Mouse (Mus musculus): ENCODE measurements around the gene Hist1h3f. TPM values are rescaled to one million over a fixed set of nuclear protein-coding genes. Genes with fewer than 3 reads are reported as not detected.
"Not testable (repeated sequence)": the region's sequence is repeated elsewhere in the genome, so short reads cannot be mapped to it uniquely, and the experiment has no call there.

Gene Hist1h3f
- polyA plus RNA-seq, 1 experiment from 2014 or later: 0.54 TPM

DNA sequence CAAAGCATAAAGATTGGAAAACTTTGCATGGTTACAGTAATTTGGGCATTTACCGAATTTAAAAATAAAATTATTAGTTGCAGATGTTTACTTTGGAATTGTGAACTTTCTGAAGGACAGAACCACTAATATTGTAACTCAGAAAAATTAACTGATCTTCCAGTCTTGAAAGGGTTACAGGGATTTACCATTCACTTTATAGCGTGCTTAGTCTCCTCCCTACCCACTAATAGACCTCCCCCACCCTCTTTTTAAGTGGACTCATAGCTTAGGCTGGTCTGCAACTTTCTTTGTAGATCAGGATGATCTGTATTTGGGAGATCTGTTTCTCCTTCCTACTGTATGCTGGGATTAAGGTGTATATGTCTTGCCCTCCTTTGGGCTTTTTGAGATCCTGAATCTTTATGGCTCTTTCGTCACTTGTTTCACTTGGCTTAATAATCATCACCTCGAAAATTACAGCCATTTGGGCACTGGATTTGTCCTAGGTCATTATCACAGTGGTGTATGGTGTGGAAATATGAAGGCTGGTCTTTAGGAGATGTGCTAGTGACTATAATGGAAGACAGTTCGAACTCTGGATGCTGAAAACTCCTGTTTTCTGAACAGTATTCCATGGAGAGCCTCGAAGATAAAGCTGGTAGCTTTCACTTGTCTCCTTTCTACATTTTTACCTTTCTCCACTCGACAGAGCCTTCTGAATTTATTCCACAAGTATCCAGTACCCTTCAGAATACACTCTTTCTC is 7.6 kb upstream of the Hist1h3f start:
- H3K9me3 ChIP-seq (ENCODE audit: low read length): no peaks in the 10 kb centered on the region
- peak overlapping the region; percentile 70 for H3K9ac ChIP-seq (replicated peaks; ENCODE audit: low read length)
- peak overlapping the region; percentile 72 for H3K4me2 ChIP-seq (replicated peaks; ENCODE audit: low read depth, low read length)
- no peaks in the 10 kb centered on the region for H3K36me3 ChIP-seq (ENCODE audit: insufficient read depth, low read length)
- H3K27ac ChIP-seq (ENCODE audit: low read length): peak overlapping the region; percentile 79
- H3K4me3 ChIP-seq (ENCODE audit: low read length): peak overlapping the region; percentile 61
- ATAC-seq (ENCODE audit: low FRiP score, low TSS enrichment): no peak
- 17% methylated on average over 7 of the region's 7 CpGs for WGBS
- peaks cover 39% of the 10 kb centered on the region for H3K4me1 ChIP-seq (ENCODE audit: insufficient read depth, low read length)
- no peaks in the 10 kb centered on the region for H3K27me3 ChIP-seq (ENCODE audit: insufficient read depth, low read length)

DNA sequence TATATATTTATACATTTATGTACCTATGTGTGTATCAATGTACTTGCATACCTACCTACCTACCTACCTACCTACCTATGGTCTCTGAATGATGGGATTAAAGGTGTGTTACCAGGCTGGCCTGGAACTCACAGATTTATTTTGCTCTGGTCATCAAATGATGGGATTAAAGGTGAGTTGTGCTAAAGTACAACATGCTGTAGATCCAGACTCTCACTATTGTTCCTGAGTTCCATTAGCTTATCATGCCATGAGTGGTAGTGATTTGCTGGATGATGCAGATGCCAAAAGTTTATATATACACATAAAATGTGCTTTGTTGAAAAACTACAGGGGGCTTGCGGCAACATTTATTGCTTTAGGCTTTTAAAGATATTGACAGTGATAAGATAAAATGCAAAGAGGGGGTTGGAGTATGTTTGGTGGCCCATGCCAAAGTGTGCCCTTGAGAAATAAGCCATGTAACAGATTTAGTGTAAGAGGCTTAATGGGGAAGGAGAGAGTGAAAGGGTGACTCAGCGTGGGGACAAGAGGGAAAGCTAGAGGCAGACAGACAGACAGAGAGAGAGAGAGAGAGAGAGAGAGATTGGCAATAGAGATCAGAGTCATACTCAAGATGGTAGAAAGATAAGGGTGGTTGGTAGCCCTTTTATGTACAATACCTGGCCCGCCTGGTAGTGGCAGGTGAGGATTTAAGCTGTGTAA is 6.7 kb upstream of the Hist1h3f start:
- peaks cover 39% of the 10 kb centered on the region for H3K4me1 ChIP-seq (ENCODE audit: insufficient read depth, low read length)
- H3K4me3 ChIP-seq (ENCODE audit: low read length): peak overlapping the region; percentile 27
- peak overlapping the region; percentile 72 for H3K4me2 ChIP-seq (replicated peaks; ENCODE audit: low read depth, low read length)
- H3K36me3 ChIP-seq (ENCODE audit: insufficient read depth, low read length): no peaks in the 10 kb centered on the region
- 0 out of 2 replicates have a peak overlapping the region, but pooled peaks have one; percentile 0 for H3K27ac ChIP-seq (ENCODE audit: low read length)
- no peaks in the 10 kb centered on the region for H3K27me3 ChIP-seq (ENCODE audit: insufficient read depth, low read length)
- no peak for ATAC-seq (ENCODE audit: low FRiP score, low TSS enrichment)
- 67% methylated on average over 3 of the region's 3 CpGs for WGBS
- no peaks in the 10 kb centered on the region for H3K9me3 ChIP-seq (ENCODE audit: low read length)
- no peak overlapping the region for H3K9ac ChIP-seq (replicated peaks; ENCODE audit: low read length)

DNA sequence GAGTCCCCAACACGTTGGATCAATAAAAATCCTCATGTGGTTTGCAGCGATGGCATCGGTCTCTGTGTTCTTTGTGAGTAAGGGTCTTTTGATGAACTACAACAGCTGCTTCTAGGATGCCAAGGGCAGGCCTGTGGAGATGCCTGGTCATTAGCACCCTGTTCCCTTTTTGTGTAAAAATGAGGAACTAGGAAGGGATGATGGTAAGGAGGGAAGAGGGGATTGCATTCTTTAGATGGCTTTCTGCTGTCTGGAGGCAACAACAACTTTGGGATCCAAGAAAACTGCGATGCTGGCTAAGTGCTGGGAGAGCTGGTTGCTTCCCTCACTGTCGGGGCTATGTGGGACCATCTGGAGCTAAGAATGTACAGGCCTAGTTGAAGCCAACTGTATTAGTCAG is 5.6 kb upstream of the Hist1h3f start:
- Histone ChIP-seq H3K4me3 (ENCODE audit: low read length) (no peak overlapping the region), H3K4me2 (replicated peaks; ENCODE audit: low read depth, low read length) (no peak overlapping the region), H3K27ac (ENCODE audit: low read length) (no peak overlapping the region), H3K9me3 (ENCODE audit: low read length) (no peaks in the 10 kb centered on the region), H3K4me1 (ENCODE audit: insufficient read depth, low read length) (peaks cover 28% of the 10 kb centered on the region), H3K27me3 (ENCODE audit: insufficient read depth, low read length) (no peaks in the 10 kb centered on the region), H3K36me3 (ENCODE audit: insufficient read depth, low read length) (no peaks in the 10 kb centered on the region), H3K9ac (replicated peaks; ENCODE audit: low read length) (no peak overlapping the region)
- 63% methylated on average over 5 of the region's 5 CpGs for WGBS
- ATAC-seq (ENCODE audit: low FRiP score, low TSS enrichment): no peak

- H3K4me1 ChIP-seq (ENCODE audit: insufficient read depth, low read length): peaks cover 20% of the 10 kb centered on the region
- not testable (repeated sequence) for H3K9ac ChIP-seq (replicated peaks; ENCODE audit: low read length); H3K9me3 ChIP-seq (ENCODE audit: low read length); H3K4me3 ChIP-seq (ENCODE audit: low read length); H3K4me2 ChIP-seq (replicated peaks; ENCODE audit: low read depth, low read length); H3K36me3 ChIP-seq (ENCODE audit: insufficient read depth, low read length); H3K27ac ChIP-seq (ENCODE audit: low read length); ATAC-seq (ENCODE audit: low FRiP score, low TSS enrichment); H3K27me3 ChIP-seq (ENCODE audit: insufficient read depth, low read length)
- WGBS: 67% methylated on average over 1 of the region's 1 CpGs
Observed at GRCm38 (mm10) chr13:23539821-23540220, 4.0 kb upstream of the Hist1h3f start.

DNA sequence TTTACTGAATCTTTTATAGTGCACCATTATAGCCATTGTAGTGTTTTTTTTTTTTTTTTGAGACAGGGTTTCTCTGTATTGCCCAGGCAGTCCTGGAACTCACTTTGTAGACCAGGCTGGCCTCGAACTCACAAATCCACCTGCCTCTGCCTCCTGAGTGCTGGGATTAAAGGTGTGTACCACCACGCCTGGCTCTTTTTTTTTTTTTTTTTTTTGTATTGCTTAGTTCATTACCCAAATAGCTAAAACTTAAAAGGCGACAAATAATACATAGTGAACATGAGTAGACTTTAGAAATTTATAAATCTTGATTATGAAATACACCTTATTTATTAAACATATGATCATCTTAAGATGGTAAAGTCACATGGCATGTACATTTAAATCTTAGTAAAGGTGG is 2.4 kb upstream of the Hist1h3f start:
- Histone ChIP-seq H3K27ac (ENCODE audit: low read length) (no peak overlapping the region), H3K4me1 (ENCODE audit: insufficient read depth, low read length) (peaks cover 15% of the 10 kb centered on the region), H3K9me3 (ENCODE audit: low read length) (no peaks in the 10 kb centered on the region), H3K9ac (replicated peaks; ENCODE audit: low read length) (no peak overlapping the region), H3K4me3 (ENCODE audit: low read length) (no peak overlapping the region), H3K4me2 (replicated peaks; ENCODE audit: low read depth, low read length) (no peak overlapping the region), H3K27me3 (ENCODE audit: insufficient read depth, low read length) (no peaks in the 10 kb centered on the region), H3K36me3 (ENCODE audit: insufficient read depth, low read length) (no peaks in the 10 kb centered on the region)
- no peak for ATAC-seq (ENCODE audit: low FRiP score, low TSS enrichment)
- 82% methylated on average over 3 of the region's 3 CpGs for WGBS

GRCm38 (mm10) chr13:23542225-23542980 is 1.4 kb upstream of the Hist1h3f start:
- not testable (repeated sequence) for H3K4me1 ChIP-seq (ENCODE audit: insufficient read depth, low read length); H3K27me3 ChIP-seq (ENCODE audit: insufficient read depth, low read length); H3K9me3 ChIP-seq (ENCODE audit: low read length); H3K36me3 ChIP-seq (ENCODE audit: insufficient read depth, low read length); ATAC-seq (ENCODE audit: low FRiP score, low TSS enrichment)
- Histone ChIP-seq H3K4me3 (ENCODE audit: low read length) (peak overlapping the region; percentile 54), H3K4me2 (replicated peaks; ENCODE audit: low read depth, low read length) (peak overlapping the region; percentile 56), H3K27ac (ENCODE audit: low read length) (peak overlapping the region; percentile 92), H3K9ac (replicated peaks; ENCODE audit: low read length) (peak overlapping the region; percentile 74)
- WGBS: 4% methylated on average over 3 of the region's 3 CpGs

DNA sequence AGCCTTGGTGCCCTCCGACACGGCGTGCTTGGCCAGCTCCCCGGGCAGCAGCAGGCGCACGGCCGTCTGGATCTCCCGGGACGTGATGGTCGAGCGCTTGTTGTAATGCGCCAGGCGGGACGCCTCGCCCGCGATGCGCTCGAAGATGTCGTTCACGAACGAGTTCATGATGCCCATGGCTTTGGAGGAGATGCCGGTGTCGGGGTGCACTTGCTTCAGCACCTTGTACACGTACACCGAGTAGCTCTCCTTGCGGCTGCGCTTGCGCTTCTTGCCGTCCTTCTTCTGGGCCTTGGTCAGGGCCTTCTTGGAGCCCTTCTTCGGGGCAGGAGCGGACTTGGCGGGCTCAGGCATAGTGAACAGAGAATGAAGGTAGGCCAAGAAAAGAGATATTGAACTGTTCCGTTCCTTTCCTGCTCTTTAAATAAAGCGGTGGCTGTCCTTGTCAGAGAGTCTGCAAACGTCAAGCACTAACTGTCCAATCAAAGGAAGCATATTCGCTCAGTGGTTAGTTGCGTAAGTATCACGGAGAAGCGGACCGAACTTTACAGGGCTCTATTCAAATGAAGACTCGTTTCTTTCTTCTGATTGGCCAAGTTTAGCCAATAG is 749 bp upstream of the Hist1h3f start, which contains the start of gene Hist1h2bh:
Gene Hist1h2bh (minus strand): TSS at position 394 of the 609 bp plus-strand sequence.
- under 1% methylated on average over 30 of the region's 42 CpGs for WGBS
- H3K4me3 ChIP-seq (ENCODE audit: low read length): peak within 1 kb of the TSS; percentile 54

GRCm38 (mm10) chr13:23544787-23545120 is 902 bp downstream of the Hist1h3f start:
- Histone ChIP-seq H3K27ac (ENCODE audit: low read length) (peak overlapping the region; percentile 90; the same call in 1 of the 2 replicates), H3K4me3 (ENCODE audit: low read length) (peak overlapping the region; percentile 51), H3K9ac (replicated peaks; ENCODE audit: low read length) (peak overlapping the region; percentile 66; the same call in 1 of the 2 replicates), H3K4me2 (replicated peaks; ENCODE audit: low read depth, low read length) (peak overlapping the region; percentile 46)
- H3K9me3 ChIP-seq (ENCODE audit: low read length); H3K27me3 ChIP-seq (ENCODE audit: insufficient read depth, low read length); H3K4me1 ChIP-seq (ENCODE audit: insufficient read depth, low read length); H3K36me3 ChIP-seq (ENCODE audit: insufficient read depth, low read length): not testable (repeated sequence)
- ATAC-seq (ENCODE audit: low FRiP score, low TSS enrichment): peak; percentile 7; the same call in 1 of the 2 replicates
- 0% methylated on average over 12 of the region's 14 CpGs for WGBS

More for the DNA sequence above, 749 bp upstream of the Hist1h3f start, which contains the start of gene Hist1h2bh:
- H3K4me1 ChIP-seq (ENCODE audit: insufficient read depth, low read length); H3K36me3 ChIP-seq (ENCODE audit: insufficient read depth, low read length); H3K27me3 ChIP-seq (ENCODE audit: insufficient read depth, low read length); H3K9me3 ChIP-seq (ENCODE audit: low read length): not testable (repeated sequence)
- Histone ChIP-seq H3K9ac (replicated peaks; ENCODE audit: low read length) (peak within 1 kb of the TSS; percentile 74), H3K4me2 (replicated peaks; ENCODE audit: low read depth, low read length) (peak within 1 kb of the TSS; percentile 86), H3K27ac (ENCODE audit: low read length) (peak within 1 kb of the TSS; percentile 97)
- ATAC-seq (ENCODE audit: low FRiP score, low TSS enrichment): peak; percentile 96

- Histone ChIP-seq H3K36me3 (ENCODE audit: insufficient read depth, low read length) (no peaks in the 10 kb centered on the region), H3K4me2 (replicated peaks; ENCODE audit: low read depth, low read length) (no peak overlapping the region), H3K27me3 (ENCODE audit: insufficient read depth, low read length) (no peaks in the 10 kb centered on the region), H3K9me3 (ENCODE audit: low read length) (no peaks in the 10 kb centered on the region), H3K9ac (replicated peaks; ENCODE audit: low read length) (no peak overlapping the region), H3K4me1 (ENCODE audit: insufficient read depth, low read length) (peaks cover 6% of the 10 kb centered on the region), H3K27ac (ENCODE audit: low read length) (no peak overlapping the region), H3K4me3 (ENCODE audit: low read length) (no peak overlapping the region)
- WGBS: 72% methylated on average over 5 of the region's 5 CpGs
- no peak for ATAC-seq (ENCODE audit: low FRiP score, low TSS enrichment)
Observed at GRCm38 (mm10) chr13:23546694-23547093, 2.8 kb downstream of the Hist1h3f start.
